ENCODE assay signal across 10 mouse cellular contexts in genomic region chr12:57185475-57185874, GRCm38 (mm10). TPM values are rescaled to one million over a fixed set of nuclear protein-coding genes. Genes with fewer than 3 reads are reported as not detected.
DNase-seq lines count a peak whose midpoint lies in the region; ATAC-seq and TF ChIP-seq lines count a peak whose summit lies in the region.
"Had no signal": no experiment of that assay in that cellular context is flagged by ENCODE, and none has a peak within 500 bp of the region (broad histone marks: within the 10 kb centered on the region; RNA-seq: fewer than 3 reads in every experiment).

No protein-coding gene starts in this region.

- no peaks in the 10 kb centered on the region for H3K36me3 ChIP-seq in hindbrain, postnatal 0 days (ENCODE audit: insufficient read depth, low read length)
- no peaks in the 10 kb centered on the region for H3K36me3 ChIP-seq in hindbrain, embryonic 13.5 days
- H3K36me3 ChIP-seq in CH12.LX (replicated peaks in 1 of 2; ENCODE audit: control insufficient read depth in 1 of 2, insufficient read depth in 1 of 2, low read length in 1 of 2) = no peaks in the 10 kb centered on the region
- peaks cover 3% of the 10 kb centered on the region; the same call in 1 of the 2 replicates for H3K36me3 ChIP-seq in liver, embryonic 13.5 days

- H3K4me2 ChIP-seq in hindbrain, postnatal 0 days (ENCODE audit: low read depth, low read length) = no peak overlapping the region
- H3K4me2 ChIP-seq in hindbrain, embryonic 13.5 days = no peak overlapping the region
- H3K4me2 ChIP-seq in CH12.LX (ENCODE audit: insufficient read depth, low read depth, poor library complexity, severe bottlenecking) = no peak overlapping the region
- H3K4me2 ChIP-seq in liver, embryonic 13.5 days = no peak overlapping the region

- peak; percentile 65 for TF ChIP-seq RAD21 in CH12.LX (IDR thresholded peaks at IDR 0.05; ENCODE audit: low read depth, low read length)

- DNase-seq in hindbrain, postnatal 0 days (ENCODE audit: low spot score) = peak; percentile 57
- peak; percentile 42 for DNase-seq in CH12.LX (ENCODE audit: extremely low read depth)
- peak; percentile 34 for DNase-seq in adipocyte (ENCODE audit: low spot score)
- DNase-seq in liver, embryonic 13.5 days = peak; percentile 34
- no peak for DNase-seq in right cerebral cortex, adult 2 months (ENCODE audit: low spot score in 2 of 2)
- no peak for DNase-seq in right cerebral cortex, postnatal 14 days
- DNase-seq in thymus, postnatal 4 days = no peak
- DNase-seq: gastrocnemius, postnatal 10 days had no signal

- dilution Hi-C loops in CH12.LX (cut with MboI; ENCODE audit: extremely low pct_ligation_motif_present, extremely low pct_unique_long_range_greater_than_20kb, low sequenced_read_pairs) = no loop called here

- no peak for TF ChIP-seq EP300 in CH12.LX (IDR thresholded peaks at IDR 0.05; ENCODE audit: low read length)

- TF ChIP-seq CTCF in hindbrain, postnatal 0 days (IDR thresholded peaks at IDR 0.05; ENCODE audit: low read depth) = peak; percentile 68
- TF ChIP-seq CTCF in CH12.LX (conservative IDR thresholded peaks at IDR 0.05 in 1 of 2, IDR thresholded peaks at IDR 0.05 in 1 of 2; ENCODE audit: low read depth in 2 of 2, low read length in 2 of 2) = peak; percentile 51 to 72; a peak in 3 of 4 replicates

- no peak for ATAC-seq in hindbrain, postnatal 0 days
- ATAC-seq in hindbrain, embryonic 13.5 days (ENCODE audit: low FRiP score) = no peak
- peak; percentile 49; the same call in 1 of the 2 replicates for ATAC-seq in liver, embryonic 13.5 days (ENCODE audit: low read depth)

- no peak overlapping the region for H3K9ac ChIP-seq in hindbrain, postnatal 0 days (replicated peaks; ENCODE audit: low read length)
- H3K9ac ChIP-seq in hindbrain, embryonic 13.5 days = no peak overlapping the region
- H3K9ac ChIP-seq in CH12.LX (ENCODE audit: insufficient read depth, low read depth) = no peak overlapping the region
- no peak overlapping the region for H3K9ac ChIP-seq in liver, embryonic 13.5 days

- H3K27ac ChIP-seq in hindbrain, postnatal 0 days = no peak overlapping the region
- no peak overlapping the region for H3K27ac ChIP-seq in hindbrain, embryonic 13.5 days
- H3K27ac ChIP-seq in CH12.LX (ENCODE audit: insufficient read depth, low read depth) = no peak overlapping the region
- no peak overlapping the region for H3K27ac ChIP-seq in liver, embryonic 13.5 days

- no peaks in the 10 kb centered on the region for H3K4me1 ChIP-seq in hindbrain, postnatal 0 days (ENCODE audit: insufficient read depth, low read length)
- no peaks in the 10 kb centered on the region for H3K4me1 ChIP-seq in hindbrain, embryonic 13.5 days (replicated peaks)
- H3K4me1 ChIP-seq in CH12.LX (ENCODE audit: control insufficient read depth in 1 of 2, insufficient read depth in 2 of 2) = no peaks in the 10 kb centered on the region
- peaks cover 50% of the 10 kb centered on the region for H3K4me1 ChIP-seq in liver, embryonic 13.5 days (replicated peaks)

- WGBS in hindbrain, postnatal 0 days = 0% methylated on average over 1 of the region's 1 CpGs
- 0% methylated on average over 1 of the region's 1 CpGs for WGBS in hindbrain, embryonic 13.5 days
- 0% methylated on average over 1 of the region's 1 CpGs for WGBS in liver, embryonic 13.5 days (ENCODE audit: insufficient replicate concordance)

- in situ Hi-C loops in CH12.LX (cut with MboI; ENCODE audit: low pct_ligation_motif_present, low pct_unique_long_range_greater_than_20kb, low sequenced_read_pairs) = loop anchor here (25.0 kb wide), 1 partner anchor 498 kb away; the partner anchor contains the start of gene Pax9

- H3K9me3 ChIP-seq in hindbrain, postnatal 0 days (ENCODE audit: low read length) = no peaks in the 10 kb centered on the region
- H3K9me3 ChIP-seq in hindbrain, embryonic 13.5 days = no peaks in the 10 kb centered on the region
- H3K9me3 ChIP-seq in CH12.LX (replicated peaks; ENCODE audit: low read length) = no peaks in the 10 kb centered on the region
- no peaks in the 10 kb centered on the region for H3K9me3 ChIP-seq in liver, embryonic 13.5 days (replicated peaks)

- no peaks in the 10 kb centered on the region for H3K27me3 ChIP-seq in hindbrain, postnatal 0 days (ENCODE audit: insufficient read depth, low read length)
- H3K27me3 ChIP-seq in hindbrain, embryonic 13.5 days = 0 out of 2 replicates have a peak, but pooled peaks cover 3% of the 10 kb centered on the region
- no peaks in the 10 kb centered on the region for H3K27me3 ChIP-seq in CH12.LX (replicated peaks)
- H3K27me3 ChIP-seq in liver, embryonic 13.5 days = no peaks in the 10 kb centered on the region

- no peak overlapping the region for H3K4me3 ChIP-seq in hindbrain, postnatal 0 days (ENCODE audit: low read length)
- H3K4me3 ChIP-seq in hindbrain, embryonic 13.5 days = no peak overlapping the region
- no peak overlapping the region for H3K4me3 ChIP-seq in CH12.LX (replicated peaks in 1 of 3; ENCODE audit: low read depth in 2 of 3, low read length in 2 of 3, poor library complexity in 1 of 3)
- H3K4me3 ChIP-seq in liver, embryonic 13.5 days (replicated peaks) = no peak overlapping the region
- H3K4me3 ChIP-seq: myocyte had no signal

- no peaks in the 10 kb centered on the region for H3K79me2 ChIP-seq in CH12.LX (replicated peaks; ENCODE audit: control insufficient read depth, extremely low read depth, insufficient read depth, poor library complexity, severe bottlenecking)

- TF ChIP-seq POLR2A in CH12.LX (IDR thresholded peaks at IDR 0.05; ENCODE audit: low read depth, low read length) = no peak

TF ChIP-seq in CH12.LX, 34 proteins besides CTCF, POLR2A, EP300 and RAD21:
- TF ChIP-seq ETS1 (conservative IDR thresholded peaks at IDR 0.05; ENCODE audit: low read depth, low read length) = no peak
- TF ChIP-seq HCFC1 (IDR thresholded peaks at IDR 0.05; ENCODE audit: low read depth, low read length) = no peak

RNA-seq across cellular contexts. Expression of gene Slc25a21, which starts 11.8 kb away (rescaled TPM):
- total RNA-seq in hindbrain, postnatal 0 days (2014; rRNA removed) = not detected in 2 replicates
- polyA plus RNA-seq in hindbrain, postnatal 0 days (2015; fragmentation: Nextera tagmentation; extraction: Ambion mirVana) = 0.50 and 0.54 TPM in 2 replicates
- polyA plus RNA-seq in hindbrain, embryonic 13.5 days (2015; fragmentation: Nextera tagmentation; extraction: Ambion mirVana) = 0.22 and 0.27 TPM in 2 replicates
- not detected in 2 replicates for total RNA-seq in CH12.LX (2012; rRNA removed)
- not detected in 2 replicates for total RNA-seq in CH12.LX (2014; rRNA removed)
- not detected in 2 replicates for polyA plus RNA-seq in CH12.LX (2012; ENCODE audit: insufficient read length, low read depth)
- polyA plus RNA-seq in liver, embryonic 13.5 days (2015; fragmentation: Nextera tagmentation; extraction: Ambion mirVana) = 25.5 and 33.6 TPM in 2 replicates
- polyA plus RNA-seq: myocyte had no signal

RNA-seq across cellular contexts. Expression of gene Prps1l3, which starts 44.7 kb away (rescaled TPM):
- 18.9 and 23.3 TPM in 2 replicates for total RNA-seq in hindbrain, postnatal 0 days (2014; rRNA removed)
- polyA plus RNA-seq in hindbrain, postnatal 0 days (2015; fragmentation: Nextera tagmentation; extraction: Ambion mirVana) = 15.1 and 15.8 TPM in 2 replicates
- polyA plus RNA-seq in hindbrain, embryonic 13.5 days (2015; fragmentation: Nextera tagmentation; extraction: Ambion mirVana) = 33.1 and 33.4 TPM in 2 replicates
- total RNA-seq in CH12.LX (2012; rRNA removed) (91.2 and 112 TPM in 2 replicates), CH12.LX (2014; rRNA removed) (163 and 184 TPM in 2 replicates)
- polyA plus RNA-seq in CH12.LX (2012; ENCODE audit: insufficient read length, low read depth) = 84.0 and 92.3 TPM in 2 replicates
- polyA plus RNA-seq in liver, embryonic 13.5 days (2015; fragmentation: Nextera tagmentation; extraction: Ambion mirVana) = 45.9 and 57.1 TPM in 2 replicates

RNA-seq across cellular contexts. Expression of gene Mipol1, which starts 44.8 kb away (rescaled TPM):
- 6.3 and 6.5 TPM in 2 replicates for total RNA-seq in hindbrain, postnatal 0 days (2014; rRNA removed)
- polyA plus RNA-seq in hindbrain, postnatal 0 days (2015; fragmentation: Nextera tagmentation; extraction: Ambion mirVana) = 4.5 and 5.4 TPM in 2 replicates
- polyA plus RNA-seq in hindbrain, embryonic 13.5 days (2015; fragmentation: Nextera tagmentation; extraction: Ambion mirVana) = 5.3 and 5.6 TPM in 2 replicates
- total RNA-seq in CH12.LX (2012; rRNA removed) (6.0 and 6.4 TPM in 2 replicates), CH12.LX (2014; rRNA removed) (8.9 and 10.4 TPM in 2 replicates)
- polyA plus RNA-seq in CH12.LX (2012; ENCODE audit: insufficient read length, low read depth) = 6.6 TPM in 2 replicates
- polyA plus RNA-seq in liver, embryonic 13.5 days (2015; fragmentation: Nextera tagmentation; extraction: Ambion mirVana) = 4.2 and 4.8 TPM in 2 replicates

Comparison
In these comparisons a context has a peak if more than half of its experiments do, and no peak if none do; other contexts are left out.
1. DNase-seq: peak in hindbrain, postnatal 0 days (single experiment), CH12.LX (single experiment), adipocyte (single experiment) and liver, embryonic 13.5 days (single experiment); none in right cerebral cortex, adult 2 months (0 of 2), right cerebral cortex, postnatal 14 days (single experiment) and thymus, postnatal 4 days (single experiment).
2. RNA of gene Slc25a21, which starts 11.8 kb away (polyA plus RNA-seq): 25.5 to 33.6 TPM in liver, embryonic 13.5 days; 0.50 to 0.54 TPM in hindbrain, postnatal 0 days, 0.22 to 0.27 TPM in hindbrain, embryonic 13.5 days and not detected in CH12.LX; every median in the first group is over 10 times any median in the second.